Mouse (Mus musculus) intestine, postnatal 0 days (tissue): ENCODE results near the gene Mcm3ap. TPM values are rescaled to one million over a fixed set of nuclear protein-coding genes. Genes with fewer than 3 reads are reported as not detected.

ENCODE experiments used
- ATAC-seq: fragments of 200-750 bp; cut with Nextera tagmentation; 2 replicates; pipeline ENCODE4 v1.8.0; 2017; ENCODE audit warnings: mild to moderate bottlenecking, moderate TSS enrichment, moderate library complexity
- H3K27ac ChIP-seq: fragments of 300-500 bp; sonication (generic); 2 replicates; pipeline ENCODE4 v1.5.1; 2014; ENCODE audit warnings: mild to moderate bottlenecking, low read depth, low read length, moderate library complexity
- H3K27me3 ChIP-seq: fragments of 300-500 bp; sonication (generic); replicated peaks from 2 replicates; pipeline ENCODE4 v1.6.1; 2014; ENCODE audit warnings: low read length, mixed read lengths; ENCODE audit not compliant: control insufficient read depth, insufficient read depth
- H3K36me3 ChIP-seq: fragments of 300-500 bp; sonication (generic); 2 replicates; pipeline ENCODE4 v1.6.1; 2014; ENCODE audit warnings: mild to moderate bottlenecking, moderate library complexity; ENCODE audit not compliant: control insufficient read depth, insufficient read depth
- H3K4me1 ChIP-seq: fragments of 300-500 bp; sonication (generic); replicated peaks from 2 replicates; pipeline ENCODE4 v1.6.1; 2014; ENCODE audit warnings: antibody characterized with exemption, low read length, mixed read lengths; ENCODE audit not compliant: control insufficient read depth, insufficient read depth
- H3K4me2 ChIP-seq: fragments of 300-500 bp; sonication (generic); replicated peaks from 2 replicates; pipeline ENCODE4 v1.6.1; 2014; ENCODE audit warnings: low read depth, mild to moderate bottlenecking, moderate library complexity
- H3K4me3 ChIP-seq: fragments of 300-500 bp; sonication (generic); 2 replicates; pipeline ENCODE4 v1.5.1; 2014; ENCODE audit warnings: low read depth, low read length
- H3K9ac ChIP-seq: fragments of 300-500 bp; sonication (generic); 2 replicates; pipeline ENCODE4 v1.6.1; 2014; ENCODE audit warnings: mild to moderate bottlenecking, low read depth, low read length
- H3K9me3 ChIP-seq: fragments of 300-500 bp; sonication (generic); 2 replicates; pipeline ENCODE4 v1.6.1; 2016; ENCODE audit warnings: mixed run types; ENCODE audit not compliant: control insufficient read depth
- CTCF ChIP-seq: sonication (generic); IDR thresholded peaks from 2 replicates; pipeline ENCODE4 v1.5.1; 2016; ENCODE audit warnings: low read depth, mild to moderate bottlenecking, control low read depth, antibody characterized with exemption, moderate library complexity
- WGBS: fragments of 180-500 bp; shearing (Covaris S2); extraction: QIAGEN DNeasy Blood & Tissue Kit; methylation state at CpG from one replicate; pipeline ENCODE4 v1.1.7; 2014; 5-methylcytosine and 5-hydroxymethylcytosine counted together
- polyA plus RNA-seq: library from polyadenylated mRNA; unstranded; fragments of >200 nt; fragmentation: Nextera tagmentation; extraction: Ambion mirVana; gene quantifications from 2 replicates; pipeline ENCODE4 v1.2.1, GENCODE M21; 2015

Gene Mcm3ap
- 22.5 and 34.4 TPM in 2 replicates for polyA plus RNA-seq

DNA sequence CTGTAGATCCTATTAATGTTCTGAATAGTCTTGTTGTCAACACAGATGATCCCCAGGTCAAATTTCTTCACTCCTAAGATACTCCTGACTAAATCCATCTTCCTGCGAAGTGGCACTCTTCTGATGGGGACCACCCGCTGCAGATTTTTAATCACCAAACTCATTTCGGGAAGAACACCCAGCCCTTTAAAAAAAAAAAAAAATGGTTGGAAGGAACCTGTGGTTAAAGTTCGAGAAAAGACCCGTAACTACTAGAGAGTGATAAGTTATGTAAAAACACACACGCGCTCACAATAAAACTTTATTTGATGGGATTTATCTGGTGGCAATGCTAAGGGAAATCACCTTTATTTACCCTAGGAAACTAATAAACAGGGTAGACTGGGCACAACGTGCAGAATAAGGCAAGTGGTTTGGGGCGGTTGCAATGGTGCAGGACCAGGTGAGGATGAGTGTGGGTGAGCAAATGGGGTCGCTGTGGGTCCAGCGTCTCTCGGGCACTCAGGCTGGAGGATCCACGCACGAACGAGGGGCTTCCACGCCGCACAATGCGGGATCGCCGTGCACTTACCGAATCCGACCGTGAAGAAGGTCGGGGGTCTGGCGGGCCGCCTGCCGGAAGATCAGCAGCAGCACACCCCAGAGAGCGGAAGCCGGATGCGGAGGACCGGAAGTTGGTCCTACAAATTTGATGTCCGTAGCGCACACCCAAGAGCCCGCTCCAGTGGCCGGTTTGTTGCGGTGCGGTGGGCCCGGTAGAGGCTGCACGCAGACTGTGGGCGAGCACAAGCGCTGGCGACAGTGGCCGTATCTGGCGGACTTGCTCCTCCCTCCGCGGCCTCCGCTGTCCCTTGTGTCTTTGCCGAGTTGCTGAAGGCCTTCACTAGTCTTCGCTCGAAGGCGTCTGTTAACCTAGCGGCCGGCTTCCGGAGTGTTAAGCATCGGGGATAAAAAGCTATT, at the start of gene Mcm3ap, which contains the start of gene Ybey:
Mcm3ap (plus strand) TSS at position 725 of the 960 bp plus-strand sequence.
Ybey (minus strand) TSS at position 912 of the 960 bp plus-strand sequence.
- Histone ChIP-seq H3K27me3 (no peaks in the 10 kb centered on the region), H3K36me3 (peaks cover 33% of the 10 kb centered on the region), H3K27ac (peak within 1 kb of the TSS; percentile 70), H3K9ac (peak within 1 kb of the TSS; percentile 81), H3K4me3 (peak within 1 kb of the TSS; percentile 90), H3K4me1 (no peaks in the 10 kb centered on the region), H3K9me3 (no peaks in the 10 kb centered on the region), H3K4me2 (peak within 1 kb of the TSS; percentile 65)
- TF ChIP-seq CTCF = peak; percentile 69
- peak; percentile 91 for ATAC-seq
- 1% methylated on average over 55 of the region's 55 CpGs for WGBS

DNA sequence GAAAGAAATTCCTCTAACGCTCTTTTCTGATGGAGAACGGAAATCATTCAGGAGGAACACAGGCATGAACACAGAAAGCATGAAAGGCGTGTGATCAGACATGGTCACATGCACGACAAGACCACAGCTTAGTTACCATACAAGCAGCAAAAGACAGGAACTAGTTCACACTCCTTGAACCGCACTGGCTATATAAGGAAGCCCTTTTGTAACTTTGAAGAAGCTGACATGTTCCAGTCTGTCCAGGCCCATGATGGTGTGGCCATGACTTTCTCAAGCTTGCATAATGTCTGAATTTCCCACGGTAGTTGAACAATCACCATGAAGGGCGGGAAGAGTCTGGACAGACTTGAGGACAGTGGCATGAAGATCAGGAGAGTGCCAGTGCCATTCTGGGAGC, 43.1 kb upstream of the Mcm3ap start:
- Histone ChIP-seq H3K4me3 (no peak overlapping the region), H3K27ac (no peak overlapping the region), H3K4me2 (no peak overlapping the region), H3K9ac (no peak overlapping the region), H3K36me3 (peaks cover 81% of the 10 kb centered on the region), H3K27me3 (no peaks in the 10 kb centered on the region), H3K9me3 (no peaks in the 10 kb centered on the region), H3K4me1 (no peaks in the 10 kb centered on the region)
- 98% methylated on average over 7 of the region's 7 CpGs for WGBS
- no peak for TF ChIP-seq CTCF
- no peak for ATAC-seq

DNA sequence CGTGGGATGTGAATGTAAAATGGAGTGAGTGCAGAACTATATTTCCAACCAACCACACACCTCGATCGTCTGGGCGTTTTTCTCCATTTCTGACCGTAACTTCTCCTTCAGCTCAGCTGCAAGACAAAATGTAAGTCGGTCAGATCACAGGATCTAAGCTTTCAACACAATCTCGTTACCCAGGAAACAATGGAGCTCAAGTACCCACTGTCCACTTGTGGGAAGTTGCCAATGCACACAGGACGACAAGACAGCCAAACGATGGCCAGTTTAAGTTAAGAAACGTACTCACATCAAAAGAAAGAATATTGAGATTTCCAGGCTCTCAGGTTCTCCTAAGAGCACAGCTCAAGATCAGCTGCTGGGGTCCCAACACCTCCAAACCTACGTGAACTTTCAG, 34.8 kb upstream of the Mcm3ap start:
- Histone ChIP-seq H3K27ac (no peak overlapping the region), H3K9ac (no peak overlapping the region), H3K4me3 (no peak overlapping the region), H3K36me3 (peaks cover 94% of the 10 kb centered on the region), H3K4me2 (no peak overlapping the region), H3K4me1 (no peaks in the 10 kb centered on the region), H3K27me3 (no peaks in the 10 kb centered on the region), H3K9me3 (no peaks in the 10 kb centered on the region)
- 94% methylated on average over 11 of the region's 11 CpGs for WGBS
- TF ChIP-seq CTCF = no peak
- no peak for ATAC-seq

DNA sequence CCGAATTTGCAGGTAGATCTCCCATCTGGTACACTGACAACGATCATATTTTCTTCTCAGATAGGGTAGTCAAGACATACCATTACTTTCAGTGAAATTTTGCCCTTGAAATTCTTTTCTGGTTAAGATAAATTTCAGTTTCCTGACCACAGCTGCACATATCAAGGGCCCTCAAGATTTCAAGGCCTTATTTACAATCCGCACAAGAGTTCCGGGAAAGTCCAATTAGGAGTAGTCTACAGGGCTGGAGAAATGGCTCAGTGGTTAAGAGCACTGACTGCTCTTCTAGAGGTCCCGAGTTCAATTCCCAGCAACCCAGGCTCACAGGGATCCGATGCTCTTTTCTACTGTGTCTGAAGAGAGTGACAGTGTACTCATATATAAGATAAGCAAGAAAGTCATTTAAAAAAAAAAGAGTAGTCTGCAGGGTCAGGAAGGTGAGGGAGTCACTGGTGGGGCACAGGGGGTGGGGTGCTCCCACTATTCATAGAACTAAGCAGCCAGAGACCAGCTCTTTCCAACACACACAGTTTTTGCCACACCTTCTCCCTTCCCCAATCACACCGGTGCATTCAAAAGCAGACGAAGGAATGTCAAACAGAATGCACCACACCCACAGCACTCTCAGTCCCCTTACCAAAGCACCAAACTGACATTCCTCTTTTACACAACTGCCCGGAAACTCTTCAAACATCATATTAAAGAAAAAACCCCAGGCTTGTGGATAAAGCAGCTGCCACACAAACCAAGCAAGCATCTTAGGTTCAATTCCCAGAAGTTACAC, 29.4 kb upstream of the Mcm3ap start:
- no peak overlapping the region for H3K4me3 ChIP-seq
- peaks cover 52% of the 10 kb centered on the region for H3K36me3 ChIP-seq
- H3K9me3 ChIP-seq = no peaks in the 10 kb centered on the region
- no peak overlapping the region for H3K9ac ChIP-seq
- no peak overlapping the region for H3K27ac ChIP-seq
- no peaks in the 10 kb centered on the region for H3K27me3 ChIP-seq
- WGBS = 78% methylated on average over 9 of the region's 9 CpGs
- TF ChIP-seq CTCF = no peak
- ATAC-seq = no peak
- no peak overlapping the region for H3K4me2 ChIP-seq
- H3K4me1 ChIP-seq = 0 out of 2 replicates have a peak, but pooled peaks cover 4% of the 10 kb centered on the region

DNA sequence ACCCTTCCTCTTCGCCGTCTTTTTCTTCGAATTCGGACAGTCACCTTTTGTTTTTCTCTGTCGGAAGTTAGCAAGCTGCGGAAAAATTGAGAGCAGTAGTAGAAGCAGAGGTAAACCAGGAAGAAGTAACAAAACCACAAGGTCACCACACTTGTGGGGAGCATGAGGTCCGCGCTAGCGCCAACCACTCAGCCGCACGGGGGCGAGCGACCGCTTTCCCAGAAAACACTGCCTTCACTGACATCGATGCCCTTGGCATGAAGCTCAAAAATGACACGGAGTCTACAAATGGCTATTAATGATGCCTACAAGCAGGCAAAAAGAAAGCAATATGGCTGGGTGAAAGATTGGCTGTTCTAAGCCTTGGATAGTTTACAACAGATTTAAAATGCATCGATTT, 28.4 kb upstream of the Mcm3ap start, which contains the start of gene AC141477.1:
AC141477.1 (minus strand) TSS at position 164 of the 400 bp plus-strand sequence.
- Histone ChIP-seq H3K27ac (no peak within 1 kb of the TSS), H3K4me3 (no peak within 1 kb of the TSS)
- TF ChIP-seq CTCF = no peak

More for the DNA sequence above, 28.4 kb upstream of the Mcm3ap start, which contains the start of gene AC141477.1:
- Histone ChIP-seq H3K4me2 (no peak within 1 kb of the TSS), H3K36me3 (peaks cover 42% of the 10 kb centered on the region), H3K9me3 (no peaks in the 10 kb centered on the region), H3K9ac (no peak within 1 kb of the TSS), H3K27me3 (no peaks in the 10 kb centered on the region), H3K4me1 (0 out of 2 replicates have a peak, but pooled peaks cover 4% of the 10 kb centered on the region)
- WGBS = 96% methylated on average over 17 of the region's 17 CpGs
- ATAC-seq = no peak
